Mouse (Mus musculus) heart, adult 2 months (tissue): ENCODE measurements at regions not wholly inside any gene's neighbourhood (a gene's known extent, or its start where the extent isn't known, plus 50 kb on each side); places are given as distances from the start of the nearest gene placed in this dataset.

ENCODE experiments used
- DNase-seq, 2 experiments: peaks; one replicate each; pipeline ENCODE4 v3.0.0; 2021
- H3K27ac ChIP-seq: fragments of 200-600 bp; 2 replicates; pipeline ENCODE4 v1.8.1; 2022
- H3K27me3 ChIP-seq: fragments of 200-500 bp; 2 replicates; pipeline ENCODE4 v1.6.1; 2012; ENCODE audit warnings: mild to moderate bottlenecking, low read length, inconsistent platforms, mixed read lengths; ENCODE audit not compliant: control insufficient read depth, insufficient read depth
- H3K36me3 ChIP-seq: fragments of 200-500 bp; 2 replicates; pipeline ENCODE4 v1.6.1; 2012; ENCODE audit warnings: low read length, inconsistent platforms; ENCODE audit not compliant: control insufficient read depth, insufficient read depth
- H3K4me1 ChIP-seq: fragments of 200-500 bp; 2 replicates; pipeline ENCODE4 v1.6.1; 2011; ENCODE audit warnings: low read length; ENCODE audit not compliant: control insufficient read depth, insufficient read depth
- H3K4me3 ChIP-seq: fragments of 200-600 bp; 2 replicates; pipeline ENCODE4 v1.8.1; 2022
- H3K79me2 ChIP-seq: fragments of 200-500 bp; replicated peaks from 2 replicates; pipeline ENCODE4 v1.6.1; 2012; ENCODE audit warnings: mild to moderate bottlenecking, inconsistent platforms, low read length, moderate library complexity, mixed read lengths; ENCODE audit not compliant: control insufficient read depth, insufficient read depth
- H3K9ac ChIP-seq: fragments of 200-500 bp; 2 replicates; pipeline ENCODE4 v1.6.1; 2012; ENCODE audit warnings: low read depth, mild to moderate bottlenecking, control low read depth, inconsistent platforms, low read length, mixed read lengths
- CTCF ChIP-seq: fragments of 200-600 bp; IDR thresholded peaks from 2 replicates; pipeline ENCODE4 v1.8.1; 2022; ENCODE audit warnings: antibody characterized with exemption, mild to moderate bottlenecking, moderate library complexity
- EP300 ChIP-seq: fragments of 200-500 bp; IDR thresholded peaks from 2 replicates; pipeline ENCODE4 v1.6.1; 2011; ENCODE audit warnings: low read depth, low read length, control low read depth; ENCODE audit not compliant: insufficient read depth
- POLR2A ChIP-seq: fragments of 200-500 bp; IDR thresholded peaks from 2 replicates; pipeline ENCODE4 v1.6.1; 2011; ENCODE audit warnings: mild to moderate bottlenecking, low read depth, low read length, control low read depth; ENCODE audit not compliant: insufficient read depth
- WGBS: fragments of 180-500 bp; shearing (Covaris S2); methylation state at CpG from one replicate; pipeline ENCODE4 v1.1.7; 2018; 5-methylcytosine and 5-hydroxymethylcytosine counted together
- intact Hi-C: fragments of 180-260 bp; cut with DNase I; formaldehyde crosslinking; loops from one replicate; pipeline ENCODE4 v1.15.1; 2025

DNA sequence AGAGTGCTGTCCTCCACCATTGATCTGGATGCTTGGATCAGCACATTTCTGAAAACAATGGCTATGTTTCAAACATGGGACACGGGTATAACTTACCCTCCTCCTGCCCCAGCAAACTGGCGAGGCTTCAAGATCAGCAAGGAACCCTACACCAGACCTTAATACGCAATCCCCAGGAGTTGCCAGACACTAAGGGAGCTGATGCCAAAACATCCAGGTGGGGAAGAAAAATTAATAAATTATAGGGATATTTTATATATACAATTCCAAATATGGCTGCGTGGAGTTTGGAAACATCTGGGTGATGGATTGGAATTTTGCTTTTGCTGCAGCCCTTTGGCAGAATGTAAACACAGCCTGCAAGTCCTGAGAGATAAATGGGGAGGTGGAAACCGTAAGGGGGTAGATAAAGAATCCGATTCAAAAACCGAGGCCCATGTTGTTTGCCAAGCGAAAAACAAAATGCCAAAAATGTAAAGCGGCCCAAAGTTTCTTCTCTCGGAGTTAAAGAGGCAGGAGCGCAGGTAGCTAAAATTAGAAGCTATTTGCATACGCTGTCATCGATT lies 460.9 kb upstream of the Gm765 start:
- intact Hi-C loops: no loop called here
- no peak for TF ChIP-seq CTCF
- TF ChIP-seq EP300: no peak
- TF ChIP-seq POLR2A: no peak
- Histone ChIP-seq H3K27ac (no peak overlapping the region), H3K4me3 (no peak overlapping the region), H3K27me3 (no peaks in the 10 kb centered on the region), H3K79me2 (no peaks in the 10 kb centered on the region), H3K9ac (no peak overlapping the region), H3K4me1 (no peaks in the 10 kb centered on the region), H3K36me3 (no peaks in the 10 kb centered on the region)
- 75% methylated on average over 13 of the region's 13 CpGs for WGBS
- DNase-seq: no peak

DNA sequence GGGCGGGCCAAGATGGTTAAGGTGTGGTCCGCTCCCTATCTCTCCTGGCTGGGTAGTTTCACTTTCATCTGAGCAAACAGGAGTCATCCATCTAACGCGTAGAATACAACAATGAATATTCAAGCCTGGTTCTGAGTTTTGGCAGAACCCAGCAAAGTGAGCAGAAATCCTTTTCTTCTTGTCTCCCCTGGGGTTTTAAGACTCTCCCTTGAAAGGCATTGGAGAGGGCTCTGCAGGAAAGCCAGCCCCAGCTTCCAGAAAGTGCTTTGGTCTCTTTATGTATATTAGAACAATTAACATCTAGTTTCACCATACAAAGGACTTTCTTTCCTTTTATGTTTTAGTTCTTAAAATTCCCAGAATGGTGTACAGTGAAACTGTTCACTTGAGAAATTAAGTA lies 458.5 kb upstream of the Gm765 start:
- no peaks in the 10 kb centered on the region for H3K79me2 ChIP-seq
- no peak overlapping the region for H3K27ac ChIP-seq
- H3K36me3 ChIP-seq: no peaks in the 10 kb centered on the region
- 80% methylated on average over 4 of the region's 4 CpGs for WGBS
- H3K4me3 ChIP-seq: no peak overlapping the region
- no peak overlapping the region for H3K9ac ChIP-seq
- intact Hi-C loops: no loop called here
- no peaks in the 10 kb centered on the region for H3K27me3 ChIP-seq
- TF ChIP-seq POLR2A (no peak), EP300 (no peak), CTCF (no peak)
- H3K4me1 ChIP-seq: no peaks in the 10 kb centered on the region; the same call in 1 of the 2 replicates
- no peak for DNase-seq

DNA sequence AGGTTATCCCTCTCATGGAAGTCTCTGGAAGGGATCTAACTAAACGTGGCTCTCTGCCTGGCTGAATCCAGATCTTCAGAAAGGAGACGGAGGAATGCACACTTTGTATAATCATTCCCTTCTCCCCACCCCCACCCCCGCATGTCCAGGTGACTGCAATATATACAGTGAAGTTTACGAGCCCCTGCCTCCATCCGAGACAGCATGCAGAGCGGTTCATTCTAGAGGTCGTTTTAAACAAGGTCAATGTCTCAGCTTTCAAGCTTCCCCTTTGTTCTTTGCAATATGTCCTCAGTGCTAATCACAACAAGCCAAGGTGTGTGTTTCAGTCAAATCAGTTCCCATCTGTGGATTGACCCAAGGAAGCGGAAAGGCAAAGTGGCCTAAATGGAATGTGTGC lies 457.5 kb upstream of the Gm765 start:
- no peak for DNase-seq
- no peak overlapping the region for H3K27ac ChIP-seq
- no peaks in the 10 kb centered on the region for H3K36me3 ChIP-seq
- H3K4me1 ChIP-seq: no peaks in the 10 kb centered on the region; the same call in 1 of the 2 replicates
- intact Hi-C loops: no loop called here
- no peaks in the 10 kb centered on the region for H3K79me2 ChIP-seq
- no peak overlapping the region for H3K4me3 ChIP-seq
- no peak for TF ChIP-seq EP300
- no peak for TF ChIP-seq POLR2A
- TF ChIP-seq CTCF: no peak
- 89% methylated on average over 8 of the region's 8 CpGs for WGBS
- no peak overlapping the region for H3K9ac ChIP-seq
- no peaks in the 10 kb centered on the region for H3K27me3 ChIP-seq

DNA sequence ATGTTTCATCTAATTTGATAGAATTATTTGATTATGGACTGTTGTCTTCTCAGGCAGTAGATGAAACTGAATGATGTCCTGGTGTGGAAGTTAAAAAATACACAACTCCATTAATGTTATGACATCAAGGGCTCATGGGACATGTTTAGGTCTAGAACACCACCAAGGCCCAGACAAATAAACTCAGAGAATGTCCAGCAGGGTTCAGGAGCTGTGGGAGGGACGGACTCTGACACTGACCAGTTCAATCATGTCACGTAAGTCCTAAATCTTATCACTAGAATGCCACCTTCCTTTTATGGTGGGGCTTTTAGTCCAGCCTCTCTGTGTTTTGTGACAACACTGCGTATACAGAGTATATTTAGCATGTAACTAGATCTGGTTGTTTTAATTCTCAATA lies 455.2 kb upstream of the Gm765 start:
- Histone ChIP-seq H3K79me2 (no peaks in the 10 kb centered on the region), H3K36me3 (no peaks in the 10 kb centered on the region), H3K4me3 (no peak overlapping the region), H3K9ac (no peak overlapping the region), H3K27ac (no peak overlapping the region), H3K4me1 (no peaks in the 10 kb centered on the region; the same call in 1 of the 2 replicates), H3K27me3 (no peaks in the 10 kb centered on the region)
- WGBS: 67% methylated on average over 3 of the region's 3 CpGs
- TF ChIP-seq CTCF (no peak), EP300 (no peak), POLR2A (no peak)
- intact Hi-C loops: no loop called here
- no peak for DNase-seq

- no peak overlapping the region for H3K9ac ChIP-seq
- H3K4me3 ChIP-seq: no peak overlapping the region
- H3K36me3 ChIP-seq: no peaks in the 10 kb centered on the region
- H3K79me2 ChIP-seq: no peaks in the 10 kb centered on the region
- H3K4me1 ChIP-seq: no peaks in the 10 kb centered on the region; the same call in 1 of the 2 replicates
- TF ChIP-seq POLR2A: no peak
- TF ChIP-seq CTCF: no peak
- TF ChIP-seq EP300: no peak
- intact Hi-C loops: no loop called here
- H3K27me3 ChIP-seq: no peaks in the 10 kb centered on the region
- 39% methylated on average over 6 of the region's 6 CpGs for WGBS
- no peak for DNase-seq
- H3K27ac ChIP-seq: no peak overlapping the region
Observed at GRCm38 (mm10) chr6:98797373-98797772, 454.8 kb upstream of the Gm765 start.

DNA sequence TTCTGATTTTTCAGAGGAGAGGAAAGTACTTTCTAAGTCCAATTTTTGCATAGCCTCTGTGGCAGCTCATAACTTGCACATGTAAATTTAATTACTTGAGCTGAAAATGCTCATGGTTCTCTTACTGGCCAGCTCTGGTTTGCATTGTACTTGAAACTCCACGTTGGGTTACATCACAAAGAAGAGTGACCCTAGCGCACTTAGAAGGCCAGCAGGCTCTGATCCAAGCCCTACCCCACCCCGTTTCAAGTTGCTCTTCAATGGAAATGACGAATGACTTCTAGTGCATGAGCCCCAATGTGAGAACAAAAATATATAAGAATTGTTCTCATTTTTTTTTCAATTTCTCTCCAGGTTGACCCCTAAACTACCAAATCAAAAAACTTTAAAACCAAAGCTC lies 454.1 kb upstream of the Gm765 start:
- Histone ChIP-seq H3K27me3 (no peaks in the 10 kb centered on the region), H3K4me3 (no peak overlapping the region), H3K9ac (no peak overlapping the region), H3K4me1 (no peaks in the 10 kb centered on the region; the same call in 1 of the 2 replicates), H3K79me2 (no peaks in the 10 kb centered on the region), H3K36me3 (no peaks in the 10 kb centered on the region), H3K27ac (no peak overlapping the region)
- DNase-seq: no peak
- TF ChIP-seq CTCF: no peak
- TF ChIP-seq EP300: no peak
- no peak for TF ChIP-seq POLR2A
- intact Hi-C loops: no loop called here
- 57% methylated on average over 4 of the region's 4 CpGs for WGBS

GRCm38 (mm10) chr6:98787422-98787821 lies 444.9 kb upstream of the Gm765 start:
- Histone ChIP-seq H3K27me3 (no peaks in the 10 kb centered on the region), H3K79me2 (no peaks in the 10 kb centered on the region), H3K27ac (no peak overlapping the region), H3K36me3 (no peaks in the 10 kb centered on the region), H3K4me3 (no peak overlapping the region), H3K4me1 (no peaks in the 10 kb centered on the region), H3K9ac (no peak overlapping the region)
- TF ChIP-seq EP300: no peak
- no peak for TF ChIP-seq CTCF
- TF ChIP-seq POLR2A: no peak
- intact Hi-C loops: no loop called here
- no peak for DNase-seq
- 79% methylated on average over 5 of the region's 5 CpGs for WGBS
